Mouse (Mus musculus): ENCODE results near the gene Lrrc28. TPM values are rescaled to one million over a fixed set of nuclear protein-coding genes. Genes with fewer than 3 reads are reported as not detected.
A peak's percentile ranks its signal among the peaks of the same experiment; 100 is the strongest.
"Not testable (repeated sequence)": the region's sequence is repeated elsewhere in the genome, so short reads cannot be mapped to it uniquely, and the experiment has no call there.

The Lrrc28 gene
- total RNA-seq, 2 experiments from 2014 or later = 7.3 to 13.4 TPM

DNA sequence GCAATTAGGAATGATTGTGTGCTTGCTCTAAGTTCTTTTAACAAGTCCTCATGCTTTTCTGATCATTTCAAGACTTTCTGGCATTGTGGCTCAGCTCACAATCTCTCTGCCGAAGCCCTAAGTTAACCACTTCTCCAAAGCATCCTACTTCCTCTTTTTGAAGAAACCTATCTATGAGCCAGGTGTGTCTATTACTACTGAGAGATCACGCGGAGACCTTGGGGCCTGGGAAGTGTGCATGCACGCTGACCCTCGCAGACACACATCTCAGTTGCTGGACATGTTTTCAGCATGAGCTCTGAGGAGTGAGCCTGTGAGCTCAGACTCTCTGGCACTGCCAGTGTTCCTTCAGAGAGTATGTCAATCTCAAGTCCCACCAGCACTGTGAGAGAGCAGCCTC lies 98.8 kb downstream of the Lrrc28 start:
- no peak for ATAC-seq (replicated peaks; ENCODE audit: low FRiP score, poor library complexity, severe bottlenecking)

DNA sequence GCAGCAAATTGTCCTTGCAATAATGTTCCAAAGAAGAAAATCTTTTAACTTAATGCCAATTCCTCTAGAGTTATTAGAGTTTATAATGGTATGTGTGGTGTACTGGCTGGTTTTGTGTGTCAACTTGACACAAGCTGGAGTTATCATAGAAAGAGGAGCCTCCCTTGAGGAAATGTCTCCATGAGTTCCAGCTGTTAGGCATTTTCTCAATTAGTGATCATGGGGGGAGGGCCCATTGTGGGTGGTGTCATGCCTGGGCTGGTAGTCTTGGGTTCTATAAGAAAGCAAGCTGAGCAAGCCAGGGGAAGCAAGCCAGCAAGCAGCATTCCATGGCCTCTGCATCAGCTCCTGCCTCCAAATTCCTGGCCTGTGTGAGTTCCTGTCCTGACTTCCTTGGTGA lies 100.5 kb downstream of the Lrrc28 start:
- no peak for ATAC-seq (replicated peaks; ENCODE audit: low FRiP score, poor library complexity, severe bottlenecking)

DNA sequence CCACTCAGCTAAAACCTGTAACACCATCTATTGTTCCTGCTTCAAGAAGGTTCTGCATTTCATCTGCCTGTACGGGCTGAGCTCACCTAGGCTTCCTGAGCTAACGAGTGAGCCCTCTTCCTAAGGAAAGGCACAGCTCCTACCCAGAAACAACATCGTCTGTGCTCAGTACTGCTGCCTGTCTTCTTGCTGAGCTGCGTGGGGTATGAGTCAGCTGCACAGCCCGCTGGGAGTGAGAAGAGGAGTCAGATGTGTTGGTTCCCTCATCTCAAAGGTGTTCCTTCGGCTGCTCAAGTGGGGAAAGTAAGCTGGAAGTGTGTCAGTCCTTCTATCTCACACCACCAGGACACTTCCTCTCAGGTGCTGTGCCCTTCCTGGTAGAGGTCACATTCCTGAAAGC lies 101.4 kb downstream of the Lrrc28 start:
- no peak for ATAC-seq (replicated peaks; ENCODE audit: low FRiP score, poor library complexity, severe bottlenecking)

DNA sequence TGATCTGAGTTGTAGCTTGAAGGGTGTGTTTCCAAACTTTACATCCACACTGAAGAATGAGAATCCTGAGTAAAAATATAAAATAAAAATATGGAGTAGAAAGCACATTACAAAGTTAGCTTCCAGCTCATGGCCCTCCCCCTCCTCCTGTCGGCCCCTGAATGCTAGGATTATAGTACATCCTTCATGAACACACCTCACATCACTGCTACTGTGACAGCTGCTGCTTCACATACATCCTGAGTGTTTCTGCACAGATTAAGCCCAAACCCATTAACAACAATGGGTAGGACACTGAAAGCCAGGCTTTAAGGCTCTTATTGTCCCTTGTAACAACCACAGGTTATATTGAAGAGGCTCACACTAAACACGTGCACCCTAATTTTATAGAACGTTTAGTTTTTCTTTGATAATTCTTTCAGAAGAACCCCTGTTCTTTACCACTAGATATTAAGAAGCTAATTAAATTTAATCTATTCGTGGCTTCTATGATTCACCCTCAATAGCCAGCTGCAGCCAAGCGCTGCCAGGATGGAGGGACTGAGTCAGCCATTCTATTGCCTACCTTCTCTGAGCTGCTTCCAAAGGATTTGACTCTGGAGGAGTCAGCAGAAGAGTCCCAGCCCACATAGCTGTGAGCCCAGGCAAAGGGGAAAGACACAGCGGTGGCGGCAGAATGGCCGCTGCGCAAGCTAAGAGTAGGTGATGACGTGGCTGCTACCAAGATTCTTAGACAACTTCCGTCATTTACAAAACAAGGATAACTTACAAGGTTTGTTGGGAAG lies 108.3 kb downstream of the Lrrc28 start:
- no peak for ATAC-seq (replicated peaks; ENCODE audit: low FRiP score, poor library complexity, severe bottlenecking)

DNA sequence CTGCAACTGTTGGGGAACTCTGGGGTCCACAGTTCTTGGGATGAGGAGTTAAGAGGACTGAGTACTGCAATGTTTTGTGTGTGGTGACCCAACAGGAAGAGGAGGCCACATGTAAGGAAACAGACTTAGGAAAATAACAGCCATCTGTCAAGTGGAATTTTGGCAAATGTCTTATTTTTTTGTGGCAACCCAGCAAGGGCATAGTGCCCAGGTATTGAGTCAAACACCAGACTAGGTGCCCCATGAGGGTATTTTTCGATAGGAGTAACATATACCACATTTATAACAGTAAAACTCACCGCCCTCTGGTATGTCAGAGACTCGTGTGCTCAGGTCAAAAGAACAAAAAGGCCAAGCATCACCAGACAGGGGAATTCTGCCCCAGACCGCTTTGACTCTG lies 109.1 kb downstream of the Lrrc28 start:
- no peak for ATAC-seq (replicated peaks; ENCODE audit: low FRiP score, poor library complexity, severe bottlenecking)

DNA sequence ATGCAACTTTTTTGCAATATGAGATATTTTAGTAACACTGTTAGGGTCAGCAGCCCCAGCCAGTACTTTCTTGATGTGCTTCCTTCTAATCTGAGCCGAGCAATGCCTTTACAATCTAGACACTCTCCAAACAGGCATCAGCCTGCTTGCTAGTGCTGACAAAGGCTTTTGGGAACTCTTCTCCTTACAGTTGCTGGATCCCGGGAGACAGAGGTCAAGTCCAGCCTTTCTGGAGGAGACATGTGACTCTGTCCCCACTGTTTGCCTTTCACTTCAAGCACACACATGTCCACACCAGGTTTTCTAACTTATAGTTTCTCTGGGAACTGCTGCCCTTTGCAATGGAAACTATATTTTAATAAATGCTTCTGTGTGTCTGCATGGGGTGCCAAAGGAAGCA lies 114.1 kb downstream of the Lrrc28 start:
- no peak for ATAC-seq (replicated peaks; ENCODE audit: low FRiP score, poor library complexity, severe bottlenecking)

DNA sequence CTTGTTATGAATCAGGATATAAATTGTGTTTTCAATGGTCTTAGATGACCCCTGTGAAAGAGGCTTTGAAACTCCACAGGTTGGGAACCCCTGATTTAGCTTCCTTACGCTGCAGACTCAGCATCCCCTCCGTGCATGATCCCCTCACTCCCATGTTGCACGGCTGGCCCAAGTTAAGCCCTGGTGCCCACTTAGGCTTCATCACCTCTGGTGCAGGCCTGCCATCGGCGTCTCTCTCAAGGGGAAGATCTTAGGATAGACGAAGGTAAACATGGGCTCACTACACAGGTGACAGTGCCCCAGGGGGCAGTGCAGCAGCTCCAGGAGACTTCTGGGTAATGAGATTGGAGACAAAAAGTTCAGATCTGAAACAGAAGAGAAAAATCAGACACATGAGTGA lies 115.7 kb downstream of the Lrrc28 start:
- no peak for ATAC-seq (replicated peaks; ENCODE audit: low FRiP score, poor library complexity, severe bottlenecking)

DNA sequence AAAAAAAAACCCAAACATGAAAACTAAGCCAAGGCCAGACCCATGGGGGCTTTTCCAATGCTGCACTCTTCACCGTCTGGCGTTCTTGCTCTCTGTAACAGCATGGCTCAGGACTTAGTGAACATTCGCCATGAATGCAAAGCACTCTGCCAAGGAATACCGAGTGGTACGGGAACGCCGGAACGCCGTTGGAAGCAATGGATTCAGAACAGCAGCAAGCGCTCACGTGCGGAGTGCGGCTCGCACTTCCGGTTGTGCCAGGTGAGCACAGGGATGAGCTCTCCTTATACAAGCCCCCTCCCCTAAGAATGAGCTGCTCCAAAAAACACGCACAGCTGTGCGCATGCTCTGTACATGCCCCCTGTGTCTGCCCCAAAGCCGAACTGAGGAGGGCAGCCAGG lies 116.2 kb downstream of the Lrrc28 start:
- ATAC-seq (replicated peaks; ENCODE audit: low FRiP score, poor library complexity, severe bottlenecking) = no peak

DNA sequence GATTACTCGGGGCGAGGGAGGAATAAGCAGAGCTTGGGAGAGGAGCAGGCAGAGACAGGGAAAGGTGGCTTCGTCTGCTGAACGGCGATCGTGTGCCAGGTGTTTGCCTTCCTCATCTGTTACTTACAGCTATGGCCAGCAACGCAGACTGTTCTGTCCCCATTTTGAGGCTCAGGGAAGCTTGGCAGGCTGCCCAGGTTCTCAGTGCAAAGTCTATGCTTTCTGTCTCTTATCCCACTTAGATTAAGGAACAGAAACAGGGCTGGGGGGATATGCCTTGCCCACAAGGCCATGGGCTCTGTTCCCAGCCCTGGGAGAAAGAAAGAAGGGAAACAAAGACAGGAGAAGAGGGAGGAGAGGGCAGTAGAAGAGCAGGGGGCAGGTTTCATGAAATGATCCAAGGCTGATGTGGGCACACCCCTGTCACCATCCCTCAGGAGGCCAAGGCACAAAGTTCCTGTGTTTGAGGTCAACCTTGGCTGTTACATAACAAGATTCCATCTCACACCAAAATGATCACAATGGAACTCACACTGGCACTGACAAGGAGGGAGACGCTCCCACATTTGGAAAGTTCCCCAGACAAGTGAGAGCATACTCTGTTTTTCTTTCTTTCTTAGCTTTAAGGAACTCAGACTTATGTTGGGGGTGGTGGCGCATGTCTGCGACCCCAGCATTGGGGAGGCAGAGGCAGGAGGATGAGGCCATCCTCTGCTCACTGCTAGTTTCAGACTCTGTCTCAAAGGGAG lies 116.8 kb downstream of the Lrrc28 start:
- ATAC-seq (replicated peaks; ENCODE audit: low FRiP score, poor library complexity, severe bottlenecking) = no peak

DNA sequence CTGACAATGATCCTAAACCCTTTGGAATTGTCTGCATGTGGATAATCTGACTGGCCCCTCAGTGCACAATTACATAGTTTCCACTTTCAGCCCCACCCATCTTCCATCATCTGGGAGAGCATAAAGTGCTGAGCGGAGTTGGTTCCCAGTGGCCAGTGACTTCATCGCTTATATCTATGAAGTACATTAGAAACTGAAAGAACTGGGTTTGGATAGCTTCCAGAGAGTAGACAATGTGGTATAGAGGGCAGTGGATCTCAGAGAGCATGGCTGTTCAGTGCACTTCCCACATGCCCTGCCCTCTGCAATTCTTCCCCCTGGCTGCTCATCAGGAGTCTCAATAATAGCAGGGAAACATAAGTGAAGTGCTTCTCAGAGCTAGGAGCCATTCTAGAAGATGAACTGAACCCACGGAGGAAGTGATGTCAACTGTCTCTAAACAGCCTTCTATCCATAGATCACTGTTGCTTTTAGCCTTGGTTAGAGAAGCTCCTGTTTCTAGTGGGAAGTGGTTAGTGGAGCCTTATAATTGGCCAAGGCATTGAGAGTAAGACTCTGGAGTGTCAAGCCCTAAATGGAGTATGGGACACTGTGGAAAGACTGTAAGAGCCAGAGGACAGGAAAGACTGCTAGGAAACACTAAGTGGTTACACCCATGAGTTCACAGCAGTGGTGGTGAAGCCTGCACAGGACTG lies 119.0 kb downstream of the Lrrc28 start:
- ATAC-seq (replicated peaks; ENCODE audit: low FRiP score, poor library complexity, severe bottlenecking) = no peak

DNA sequence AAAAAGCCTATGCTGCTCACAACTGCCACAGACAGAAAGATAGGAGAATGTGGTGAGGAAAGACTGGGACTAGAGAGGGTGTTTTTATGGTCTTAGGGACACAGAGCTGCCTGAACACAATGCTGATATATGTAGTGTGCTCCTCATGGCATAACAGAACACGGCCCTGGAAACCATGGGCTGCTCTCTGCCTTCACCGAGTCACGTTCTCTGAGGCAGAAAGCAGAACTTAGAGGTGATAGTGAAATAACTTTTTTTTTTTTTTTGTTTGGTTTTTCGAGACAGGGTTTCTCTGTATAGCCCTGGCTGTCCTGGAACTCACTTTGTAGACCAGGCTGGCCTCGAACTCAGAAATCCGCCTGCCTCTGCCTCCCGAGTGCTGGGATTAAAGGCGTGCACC lies 121.0 kb downstream of the Lrrc28 start:
- not testable (repeated sequence) for ATAC-seq (replicated peaks; ENCODE audit: low FRiP score, poor library complexity, severe bottlenecking)

DNA sequence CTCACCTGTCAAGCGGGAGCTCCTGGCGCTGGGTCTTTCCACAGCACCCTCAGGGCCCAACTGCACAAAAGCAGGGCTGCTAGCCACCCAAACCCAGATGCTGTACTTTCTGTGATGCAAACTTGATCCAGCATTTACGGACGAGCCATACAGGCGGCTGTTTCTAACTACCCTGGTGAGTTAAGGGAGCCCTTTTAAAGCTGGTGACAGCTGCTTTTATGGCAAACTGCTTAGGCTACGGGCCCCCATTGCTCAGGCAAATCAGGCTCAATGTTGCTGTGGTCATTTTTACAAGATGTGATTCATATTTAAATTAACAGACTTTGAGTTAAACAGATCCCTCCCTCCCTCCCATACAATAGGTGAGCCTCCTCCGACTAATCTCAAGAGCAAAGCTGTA lies 121.7 kb downstream of the Lrrc28 start:
- ATAC-seq (replicated peaks; ENCODE audit: low FRiP score, poor library complexity, severe bottlenecking) = 0 out of 2 replicates have a peak, but pooled peaks have one; percentile 42

DNA sequence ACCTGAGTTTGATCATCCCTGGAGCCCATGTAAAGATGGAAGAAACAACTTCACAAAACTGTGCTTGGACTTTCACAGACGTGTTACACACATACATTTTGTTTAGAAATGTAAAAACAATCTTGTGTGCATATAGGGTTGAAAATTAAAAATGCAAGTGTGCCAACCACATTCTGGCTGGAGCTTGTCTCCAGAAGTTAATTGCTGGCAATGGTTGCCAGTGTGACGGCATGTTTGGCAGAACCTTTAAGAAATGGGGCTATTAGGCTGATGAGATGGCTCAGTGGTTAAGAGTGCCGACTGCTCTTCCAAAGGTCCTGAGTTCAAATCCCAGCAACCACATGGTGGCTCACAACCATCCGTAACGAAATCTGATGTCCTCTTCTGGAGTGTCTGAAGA lies 123.3 kb downstream of the Lrrc28 start:
- ATAC-seq (replicated peaks; ENCODE audit: low FRiP score, poor library complexity, severe bottlenecking) = not testable (repeated sequence)

DNA sequence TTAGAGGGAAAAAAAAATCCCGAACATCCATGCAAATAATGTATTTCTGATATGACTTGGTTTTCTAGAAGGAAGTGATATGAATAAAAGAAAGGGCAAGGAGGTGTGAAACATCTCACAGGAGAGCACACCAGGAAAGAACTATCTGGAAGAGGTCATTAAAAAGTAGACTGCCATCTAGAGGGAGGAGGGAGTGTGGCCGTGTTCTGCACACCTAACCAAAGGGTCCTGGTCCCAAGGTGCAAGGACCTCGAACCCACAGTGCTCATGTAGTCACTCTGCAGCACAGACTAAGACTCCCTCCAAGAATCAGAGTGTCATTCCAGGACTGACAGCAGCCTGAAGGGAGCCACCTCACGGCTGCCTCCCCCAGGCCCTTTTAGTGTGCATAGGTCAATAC lies 124.1 kb downstream of the Lrrc28 start:
- no peak for ATAC-seq (replicated peaks; ENCODE audit: low FRiP score, poor library complexity, severe bottlenecking)

DNA sequence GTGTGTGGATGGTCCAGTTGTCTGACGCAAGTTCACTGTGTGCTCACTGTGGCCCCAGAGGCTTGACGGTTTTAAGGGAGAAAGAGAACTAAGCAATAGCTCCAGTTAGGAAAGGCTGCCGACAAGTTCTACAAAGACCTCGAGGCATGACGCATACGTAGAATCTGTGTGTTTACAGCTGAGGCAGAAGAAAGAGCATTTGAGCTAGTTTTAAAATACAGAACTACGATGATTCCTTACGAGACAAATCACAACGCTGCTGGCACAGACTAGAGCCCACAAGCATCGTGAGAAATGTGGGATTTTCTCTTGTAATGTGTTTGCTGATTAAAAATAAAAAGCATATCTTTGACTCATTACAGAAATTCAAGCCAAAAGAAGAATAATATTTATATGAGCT lies 125.1 kb downstream of the Lrrc28 start:
- ATAC-seq (replicated peaks; ENCODE audit: low FRiP score, poor library complexity, severe bottlenecking) = no peak

DNA sequence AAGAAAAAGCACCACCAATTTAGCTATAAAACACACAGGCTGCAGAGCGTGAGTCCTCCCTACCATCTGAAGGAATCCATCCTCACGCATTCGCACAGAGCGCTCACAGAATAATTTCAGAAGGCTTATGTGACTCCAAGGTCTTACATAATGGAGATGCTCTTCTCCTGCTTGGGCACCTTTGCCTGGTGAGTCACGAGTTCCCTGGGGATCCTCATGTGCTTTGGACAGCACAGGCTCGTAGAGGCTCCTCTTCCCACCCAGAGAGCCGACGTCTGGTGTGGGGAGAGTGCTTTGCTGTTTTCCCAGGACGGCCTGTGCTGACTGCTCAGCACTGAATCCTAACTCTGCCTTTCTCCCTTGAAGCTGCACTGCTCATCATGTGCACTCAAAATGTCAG lies 129.4 kb downstream of the Lrrc28 start:
- no peak for ATAC-seq (replicated peaks; ENCODE audit: low FRiP score, poor library complexity, severe bottlenecking)

DNA sequence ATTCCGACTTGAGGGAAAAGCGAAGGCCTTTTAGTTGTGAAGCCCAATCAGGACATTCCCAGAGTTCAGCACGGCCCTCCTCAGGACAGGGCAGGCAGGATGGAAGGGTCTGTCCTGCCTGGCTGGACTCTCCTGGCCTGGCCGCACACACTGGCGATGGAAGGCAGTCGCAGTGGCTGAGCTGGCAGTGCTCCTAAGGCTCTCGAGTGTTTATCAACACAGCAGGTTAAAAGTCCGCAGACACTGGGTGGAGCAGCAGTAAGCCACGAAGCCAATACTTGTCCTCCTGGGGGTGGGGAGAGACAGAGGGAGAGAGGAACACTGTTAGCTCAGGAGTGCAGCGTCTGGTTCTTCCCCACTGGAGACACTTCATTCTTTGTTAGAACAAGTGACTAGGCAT lies 130.2 kb downstream of the Lrrc28 start:
- no peak for ATAC-seq (replicated peaks; ENCODE audit: low FRiP score, poor library complexity, severe bottlenecking)

DNA sequence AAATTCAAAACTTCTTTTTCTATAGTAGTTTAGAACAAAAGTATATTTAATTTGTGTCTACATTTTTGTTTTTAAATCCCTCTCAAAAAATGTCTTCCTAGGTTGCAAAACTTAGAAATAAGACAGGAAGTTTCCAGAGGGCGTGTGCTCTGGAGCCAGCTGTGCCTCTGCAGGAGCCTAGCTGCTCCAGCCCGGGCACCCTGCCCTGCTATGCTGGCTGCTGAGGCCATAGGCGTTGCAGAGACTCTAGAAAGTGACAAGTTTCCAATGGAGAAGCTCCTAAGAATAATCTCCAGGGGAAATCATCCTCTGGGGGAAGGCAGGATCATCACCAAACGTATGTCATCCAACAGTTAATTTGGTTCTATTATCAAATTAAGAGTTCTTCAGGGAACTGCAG lies 130.7 kb downstream of the Lrrc28 start:
- ATAC-seq (replicated peaks; ENCODE audit: low FRiP score, poor library complexity, severe bottlenecking) = no peak

DNA sequence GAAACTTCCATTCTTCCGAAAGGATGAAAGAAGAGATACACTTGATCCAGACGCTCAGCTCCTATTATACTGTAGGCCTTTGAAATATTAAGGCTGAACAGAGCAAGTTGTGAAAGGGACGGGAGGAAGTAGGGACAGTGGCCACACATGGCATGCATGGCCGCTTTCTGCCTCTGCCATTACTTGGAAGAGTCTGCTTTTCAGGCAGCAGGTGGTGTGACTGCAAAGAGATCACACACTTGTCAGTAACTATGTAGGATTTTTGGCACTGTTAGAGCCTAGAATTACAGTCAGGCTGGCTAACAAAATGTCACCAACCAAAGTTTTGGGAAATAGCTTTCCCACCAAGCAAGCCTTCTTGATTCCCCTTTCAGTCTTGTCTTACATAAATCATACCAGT lies 131.4 kb downstream of the Lrrc28 start:
- no peak for ATAC-seq (replicated peaks; ENCODE audit: low FRiP score, poor library complexity, severe bottlenecking)

DNA sequence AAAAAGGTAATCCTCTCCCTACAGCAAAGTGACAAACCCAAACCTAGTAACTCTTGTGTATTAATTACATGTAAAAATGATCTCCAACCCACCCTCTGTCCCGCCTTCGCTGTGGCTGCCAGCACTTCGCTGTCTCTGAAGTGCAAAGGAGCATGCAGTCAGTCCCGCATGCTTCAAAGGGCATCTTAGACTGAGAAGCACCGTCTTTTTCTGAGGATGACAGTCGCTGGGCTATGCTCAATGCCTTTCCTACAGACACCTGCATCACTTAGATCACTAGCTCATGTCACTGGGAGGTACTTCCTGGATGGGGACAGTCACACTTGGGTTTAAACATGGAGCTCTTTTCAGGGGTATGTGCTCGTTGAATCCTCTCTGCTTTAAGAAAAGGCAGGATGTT lies 133.5 kb downstream of the Lrrc28 start:
- no peak for ATAC-seq (replicated peaks; ENCODE audit: low FRiP score, poor library complexity, severe bottlenecking)

Measured in erythroid progenitor cell, adult 5-6 weeks (primary cell).